Mouse (Mus musculus) liver, adult 2 months (tissue): ENCODE results near the gene 1600015I10Rik. TPM values are rescaled to one million over a fixed set of nuclear protein-coding genes. Genes with fewer than 3 reads are reported as not detected.

Experiments
- DNase-seq: peaks from one replicate; pipeline ENCODE4 v3.0.0-alpha.2; 2011; ENCODE audit warnings: low read depth, low spot score; ENCODE audit errors: extremely low read depth
- H3K27ac ChIP-seq: fragments of 200-500 bp; replicated peaks from 2 replicates; pipeline ENCODE4 v1.5.1; 2012; ENCODE audit warnings: low read depth, mild to moderate bottlenecking, control low read depth, inconsistent platforms, low read length; ENCODE audit not compliant: insufficient read depth
- H3K27me3 ChIP-seq: fragments of 200-500 bp; 2 replicates; pipeline ENCODE4 v1.6.1; 2012; ENCODE audit warnings: mild to moderate bottlenecking, moderate library complexity, low read length, inconsistent platforms; ENCODE audit not compliant: control insufficient read depth, insufficient read depth
- H3K36me3 ChIP-seq: fragments of 200-500 bp; 2 replicates; pipeline ENCODE4 v1.6.1; 2012; ENCODE audit warnings: low read length, inconsistent platforms; ENCODE audit not compliant: control insufficient read depth, insufficient read depth
- H3K4me1 ChIP-seq: fragments of 200-500 bp; 2 replicates; pipeline ENCODE4 v1.6.1; 2011; ENCODE audit warnings: low read length; ENCODE audit not compliant: control insufficient read depth, insufficient read depth
- H3K4me3 ChIP-seq: fragments of 200-500 bp; 2 replicates; pipeline ENCODE4 v1.5.1; 2011; ENCODE audit warnings: low read depth, mild to moderate bottlenecking, control low read depth, low read length, moderate library complexity; ENCODE audit not compliant: insufficient read depth
- H3K79me2 ChIP-seq: fragments of 200-500 bp; 2 replicates; pipeline ENCODE4 v1.6.1; 2012; ENCODE audit warnings: inconsistent platforms, mild to moderate bottlenecking, low read length, moderate library complexity; ENCODE audit not compliant: control insufficient read depth, insufficient read depth
- H3K9ac ChIP-seq: fragments of 200-500 bp; 2 replicates; pipeline ENCODE4 v1.6.1; 2012; ENCODE audit warnings: low read depth, mild to moderate bottlenecking, control low read depth, inconsistent platforms, low read length
- CTCF ChIP-seq: fragments of 200-500 bp; IDR thresholded peaks from 2 replicates; pipeline ENCODE4 v1.5.1; 2011; ENCODE audit warnings: low read depth, low read length, control low read depth
- POLR2A ChIP-seq: fragments of 200-500 bp; IDR thresholded peaks from 2 replicates; pipeline ENCODE4 v1.6.1; 2011; ENCODE audit warnings: low read length, control low read depth; ENCODE audit not compliant: insufficient read depth; ENCODE audit errors: extremely low read depth
- WGBS: fragments of 180-500 bp; shearing (Covaris S2); methylation state at CpG from one replicate; pipeline ENCODE4 v1.1.7; 2018; 5-methylcytosine and 5-hydroxymethylcytosine counted together
- polyA plus RNA-seq: library from polyadenylated mRNA; depleted of rRNA; stranded (reverse); fragments of >200 nt; gene quantifications from 2 replicates; pipeline ENCODE4 v1.2.3, GENCODE M21; 2012
- total RNA-seq: library from RNA; depleted of rRNA; stranded (reverse); fragments of >200 nt; gene quantifications from 2 replicates; pipeline ENCODE4 v1.2.3, GENCODE M21; 2014

The 1600015I10Rik gene
- total and polyA plus RNA-seq, 2 experiments, result not detected

DNA sequence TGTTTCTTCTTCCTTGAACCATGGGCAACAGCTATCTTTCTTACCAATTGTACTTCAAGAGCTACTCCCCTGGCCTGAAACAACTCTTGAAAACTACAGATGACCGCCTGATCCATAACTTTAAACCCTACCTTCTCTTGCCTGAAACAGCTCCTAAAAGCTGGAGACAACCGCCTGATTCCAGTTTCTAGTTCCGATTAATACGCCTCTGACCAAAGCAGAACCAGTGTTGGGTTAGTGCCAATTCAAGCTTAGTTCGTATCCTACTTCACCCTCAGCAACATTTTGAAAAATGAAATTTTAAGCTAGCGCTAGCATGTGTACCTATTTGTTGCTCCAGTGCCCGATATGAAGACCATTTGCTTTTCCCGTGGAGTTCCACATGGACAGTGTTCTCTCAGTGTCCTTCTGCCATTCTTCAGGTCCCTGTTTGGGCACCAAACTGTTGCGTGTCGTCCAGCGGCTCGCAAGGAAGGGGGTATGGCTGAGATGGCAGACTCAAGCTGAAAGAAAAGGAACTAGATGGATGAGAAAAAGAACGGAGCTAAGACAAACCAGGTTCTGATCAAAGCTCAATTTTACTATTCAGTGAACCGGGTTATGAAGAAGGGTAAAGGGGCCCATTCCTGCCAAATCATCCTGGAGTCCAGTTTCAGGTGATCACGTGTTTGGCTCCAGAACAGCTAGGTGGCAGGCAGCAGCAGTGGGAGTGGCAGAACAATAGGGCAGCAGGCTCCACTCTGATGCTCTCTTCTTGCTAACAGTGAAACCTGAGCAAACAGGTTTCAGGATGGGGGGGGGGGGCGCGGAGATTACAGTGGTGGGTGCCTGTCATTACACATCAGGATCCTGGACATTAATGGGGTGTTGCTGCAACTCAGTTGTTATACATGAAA is 26.9 kb upstream of the 1600015I10Rik start:
- Histone ChIP-seq H3K36me3 (no peaks in the 10 kb centered on the region), H3K9ac (peak overlapping the region; percentile 77), H3K27ac (peak overlapping the region; percentile 92), H3K4me3 (peak overlapping the region; percentile 57), H3K27me3 (no peaks in the 10 kb centered on the region), H3K4me1 (peaks cover 6% of the 10 kb centered on the region), H3K79me2 (no peaks in the 10 kb centered on the region)
- DNase-seq, result peak; percentile 93
- WGBS, result 44% methylated on average over 17 of the region's 17 CpGs
- TF ChIP-seq POLR2A, result no peak

GRCm38 (mm10) chr6:48903437-48903836 is 26.3 kb upstream of the 1600015I10Rik start:
- peak; percentile 44 for DNase-seq
- Histone ChIP-seq H3K4me1 (peaks cover 6% of the 10 kb centered on the region), H3K79me2 (no peaks in the 10 kb centered on the region), H3K27me3 (no peaks in the 10 kb centered on the region), H3K27ac (no peak overlapping the region), H3K9ac (no peak overlapping the region), H3K4me3 (no peak overlapping the region), H3K36me3 (no peaks in the 10 kb centered on the region)
- WGBS, result 27% methylated on average over 4 of the region's 4 CpGs
- TF ChIP-seq POLR2A (no peak), CTCF (no peak)

DNA sequence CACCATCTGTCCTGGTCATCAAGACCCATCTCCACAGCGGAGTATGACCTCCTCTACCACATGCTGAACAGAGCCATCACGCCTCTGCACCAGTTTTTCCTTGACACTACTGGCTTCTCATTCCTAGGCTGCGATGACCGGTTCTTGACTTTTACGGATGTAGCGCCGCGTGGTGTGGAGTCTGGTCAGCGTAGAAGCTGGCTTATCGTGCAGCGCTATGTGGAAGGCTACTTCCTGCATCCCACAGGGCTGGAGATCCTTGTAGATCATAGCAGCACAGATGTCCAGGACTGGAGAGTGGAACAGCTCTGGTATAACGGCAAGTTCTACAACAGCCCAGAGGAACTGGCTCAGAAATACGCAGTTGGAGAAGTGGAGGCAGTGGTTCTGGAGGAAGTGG is 24.1 kb upstream of the 1600015I10Rik start:
- WGBS, result 89% methylated on average over 13 of the region's 13 CpGs
- Histone ChIP-seq H3K4me3 (no peak overlapping the region), H3K27ac (no peak overlapping the region), H3K79me2 (no peaks in the 10 kb centered on the region), H3K9ac (no peak overlapping the region), H3K27me3 (no peaks in the 10 kb centered on the region), H3K36me3 (no peaks in the 10 kb centered on the region), H3K4me1 (peaks cover 6% of the 10 kb centered on the region)
- no peak for DNase-seq
- TF ChIP-seq POLR2A (no peak), CTCF (no peak)

GRCm38 (mm10) chr6:48906371-48906770 is 23.3 kb upstream of the 1600015I10Rik start:
- no peak overlapping the region for H3K4me3 ChIP-seq
- DNase-seq, result no peak
- H3K79me2 ChIP-seq, result no peaks in the 10 kb centered on the region
- peaks cover 6% of the 10 kb centered on the region for H3K4me1 ChIP-seq
- no peaks in the 10 kb centered on the region for H3K27me3 ChIP-seq
- no peak overlapping the region for H3K9ac ChIP-seq
- WGBS, result 96% methylated on average over 14 of the region's 14 CpGs
- no peak overlapping the region for H3K27ac ChIP-seq
- no peaks in the 10 kb centered on the region for H3K36me3 ChIP-seq
- TF ChIP-seq POLR2A (no peak), CTCF (no peak)

DNA sequence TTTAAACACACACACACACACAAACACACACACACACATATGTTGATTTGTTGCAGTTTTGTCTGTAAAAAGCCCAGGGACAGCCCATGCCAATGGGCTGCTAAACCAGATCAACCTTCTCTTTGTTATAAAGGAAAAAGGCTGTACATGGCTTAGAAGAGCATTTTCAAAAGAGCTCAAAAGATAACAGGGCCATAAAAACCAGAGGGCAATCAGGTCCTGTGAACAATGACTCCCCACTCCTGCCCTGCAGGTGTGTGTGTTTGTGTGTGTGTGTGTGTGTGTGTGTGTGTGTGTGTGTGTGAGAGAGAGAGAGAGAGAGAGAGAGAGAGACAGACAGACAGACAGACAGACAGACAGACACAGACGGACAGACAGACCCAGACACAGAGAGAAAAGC is 20.5 kb upstream of the 1600015I10Rik start:
- WGBS, result 90% methylated on average over 1 of the region's 1 CpGs
- no peaks in the 10 kb centered on the region for H3K36me3 ChIP-seq

GRCm38 (mm10) chr6:48912033-48912432 is 17.7 kb upstream of the 1600015I10Rik start:
- Histone ChIP-seq H3K27me3 (no peaks in the 10 kb centered on the region; the same call in 1 of the 2 replicates), H3K9ac (no peak overlapping the region), H3K36me3 (no peaks in the 10 kb centered on the region), H3K79me2 (no peaks in the 10 kb centered on the region), H3K4me1 (no peaks in the 10 kb centered on the region), H3K27ac (no peak overlapping the region), H3K4me3 (no peak overlapping the region)
- DNase-seq, result peak; percentile 78
- TF ChIP-seq POLR2A (no peak), CTCF (peak; percentile 23; the same call in 1 of the 2 replicates)
- WGBS, result 8% methylated on average over 3 of the region's 3 CpGs

More for the DNA sequence above, 20.5 kb upstream of the 1600015I10Rik start:
- Histone ChIP-seq H3K9ac (no peak overlapping the region), H3K4me3 (no peak overlapping the region), H3K4me1 (no peaks in the 10 kb centered on the region), H3K79me2 (no peaks in the 10 kb centered on the region), H3K27me3 (no peaks in the 10 kb centered on the region), H3K27ac (no peak overlapping the region)
- TF ChIP-seq POLR2A (no peak), CTCF (no peak)
- no peak for DNase-seq
